Mouse (Mus musculus): Measurements from ENCODE around the gene Sdccag8. TPM values are rescaled to one million over a fixed set of nuclear protein-coding genes. Genes with fewer than 3 reads are reported as not detected.

The Sdccag8 gene
- polyA plus RNA-seq, 1 experiment from 2014 or later = 17.4 TPM

GRCm38 (mm10) chr1:176926009-176926408, 111.5 kb downstream of the Sdccag8 start:
- WGBS = 51% methylated on average over 5 of the region's 5 CpGs
- no peak overlapping the region for H3K4me2 ChIP-seq (ENCODE audit: low read depth, low read length)
- no peak; the same call in 1 of the 2 replicates for ATAC-seq (ENCODE audit: insufficient read depth, low FRiP score)
- H3K27ac ChIP-seq (ENCODE audit: low read length) = no peak overlapping the region
- H3K9me3 ChIP-seq (replicated peaks; ENCODE audit: control insufficient read depth, low read length) = no peaks in the 10 kb centered on the region
- no peaks in the 10 kb centered on the region for H3K27me3 ChIP-seq (ENCODE audit: control insufficient read depth, insufficient read depth, low read length)
- no peaks in the 10 kb centered on the region for H3K4me1 ChIP-seq (ENCODE audit: control insufficient read depth, insufficient read depth, low read length)
- H3K36me3 ChIP-seq (ENCODE audit: control insufficient read depth, insufficient read depth, low read length) = no peaks in the 10 kb centered on the region
- no peak overlapping the region for H3K9ac ChIP-seq (ENCODE audit: low read length)
- no peak overlapping the region for H3K4me3 ChIP-seq (replicated peaks; ENCODE audit: low read length)

- Histone ChIP-seq H3K27me3 (ENCODE audit: control insufficient read depth, insufficient read depth, low read length) (no peaks in the 10 kb centered on the region), H3K36me3 (ENCODE audit: control insufficient read depth, insufficient read depth, low read length) (no peaks in the 10 kb centered on the region), H3K4me3 (replicated peaks; ENCODE audit: low read length) (no peak overlapping the region), H3K4me2 (ENCODE audit: low read depth, low read length) (no peak overlapping the region), H3K27ac (ENCODE audit: low read length) (no peak overlapping the region), H3K9ac (ENCODE audit: low read length) (no peak overlapping the region), H3K4me1 (ENCODE audit: control insufficient read depth, insufficient read depth, low read length) (no peaks in the 10 kb centered on the region), H3K9me3 (replicated peaks; ENCODE audit: control insufficient read depth, low read length) (no peaks in the 10 kb centered on the region)
- 88% methylated on average over 9 of the region's 9 CpGs for WGBS
- no peak for ATAC-seq (ENCODE audit: insufficient read depth, low FRiP score)
Observed at GRCm38 (mm10) chr1:176927312-176927711, 112.9 kb downstream of the Sdccag8 start.

GRCm38 (mm10) chr1:176929710-176930109, 115.2 kb downstream of the Sdccag8 start:
- WGBS = 96% methylated on average over 8 of the region's 8 CpGs
- Histone ChIP-seq H3K4me3 (replicated peaks; ENCODE audit: low read length) (no peak overlapping the region), H3K27ac (ENCODE audit: low read length) (no peak overlapping the region), H3K9ac (ENCODE audit: low read length) (no peak overlapping the region), H3K9me3 (replicated peaks; ENCODE audit: control insufficient read depth, low read length) (no peaks in the 10 kb centered on the region), H3K4me2 (ENCODE audit: low read depth, low read length) (no peak overlapping the region), H3K4me1 (ENCODE audit: control insufficient read depth, insufficient read depth, low read length) (0 out of 2 replicates have a peak, but pooled peaks cover 4% of the 10 kb centered on the region), H3K27me3 (ENCODE audit: control insufficient read depth, insufficient read depth, low read length) (no peaks in the 10 kb centered on the region), H3K36me3 (ENCODE audit: control insufficient read depth, insufficient read depth, low read length) (no peaks in the 10 kb centered on the region)
- ATAC-seq (ENCODE audit: insufficient read depth, low FRiP score) = no peak

GRCm38 (mm10) chr1:176930574-176930973, 116.1 kb downstream of the Sdccag8 start:
- H3K4me2 ChIP-seq (ENCODE audit: low read depth, low read length) = no peak overlapping the region
- no peak overlapping the region for H3K4me3 ChIP-seq (replicated peaks; ENCODE audit: low read length)
- no peaks in the 10 kb centered on the region for H3K27me3 ChIP-seq (ENCODE audit: control insufficient read depth, insufficient read depth, low read length)
- no peak overlapping the region for H3K27ac ChIP-seq (ENCODE audit: low read length)
- H3K9ac ChIP-seq (ENCODE audit: low read length) = no peak overlapping the region
- WGBS = 86% methylated on average over 2 of the region's 2 CpGs
- H3K4me1 ChIP-seq (ENCODE audit: control insufficient read depth, insufficient read depth, low read length) = 0 out of 2 replicates have a peak, but pooled peaks cover 4% of the 10 kb centered on the region
- H3K9me3 ChIP-seq (replicated peaks; ENCODE audit: control insufficient read depth, low read length) = no peaks in the 10 kb centered on the region
- H3K36me3 ChIP-seq (ENCODE audit: control insufficient read depth, insufficient read depth, low read length) = no peaks in the 10 kb centered on the region
- ATAC-seq (ENCODE audit: insufficient read depth, low FRiP score) = no peak

- Histone ChIP-seq H3K36me3 (ENCODE audit: control insufficient read depth, insufficient read depth, low read length) (no peaks in the 10 kb centered on the region), H3K4me3 (replicated peaks; ENCODE audit: low read length) (no peak overlapping the region), H3K27me3 (ENCODE audit: control insufficient read depth, insufficient read depth, low read length) (no peaks in the 10 kb centered on the region), H3K27ac (ENCODE audit: low read length) (no peak overlapping the region), H3K4me2 (ENCODE audit: low read depth, low read length) (no peak overlapping the region), H3K4me1 (ENCODE audit: control insufficient read depth, insufficient read depth, low read length) (0 out of 2 replicates have a peak, but pooled peaks cover 4% of the 10 kb centered on the region), H3K9me3 (replicated peaks; ENCODE audit: control insufficient read depth, low read length) (no peaks in the 10 kb centered on the region), H3K9ac (ENCODE audit: low read length) (no peak overlapping the region)
- no peak for ATAC-seq (ENCODE audit: insufficient read depth, low FRiP score)
- 77% methylated on average over 4 of the region's 4 CpGs for WGBS
Observed at GRCm38 (mm10) chr1:176930981-176931500, 116.6 kb downstream of the Sdccag8 start.

GRCm38 (mm10) chr1:176931511-176931910, 117.1 kb downstream of the Sdccag8 start:
- 83% methylated on average over 10 of the region's 10 CpGs for WGBS

GRCm38 (mm10) chr1:176932320-176932950, 118.0 kb downstream of the Sdccag8 start:
- Histone ChIP-seq H3K27me3 (ENCODE audit: control insufficient read depth, insufficient read depth, low read length) (no peaks in the 10 kb centered on the region), H3K9me3 (replicated peaks; ENCODE audit: control insufficient read depth, low read length) (no peaks in the 10 kb centered on the region), H3K9ac (ENCODE audit: low read length) (no peak overlapping the region), H3K36me3 (ENCODE audit: control insufficient read depth, insufficient read depth, low read length) (no peaks in the 10 kb centered on the region), H3K4me1 (ENCODE audit: control insufficient read depth, insufficient read depth, low read length) (0 out of 2 replicates have a peak, but pooled peaks cover 4% of the 10 kb centered on the region), H3K4me2 (ENCODE audit: low read depth, low read length) (no peak overlapping the region), H3K27ac (ENCODE audit: low read length) (no peak overlapping the region), H3K4me3 (replicated peaks; ENCODE audit: low read length) (no peak overlapping the region)
- 85% methylated on average over 12 of the region's 12 CpGs for WGBS
- ATAC-seq (ENCODE audit: insufficient read depth, low FRiP score) = no peak

More at GRCm38 (mm10) chr1:176931511-176931910, 117.1 kb downstream of the Sdccag8 start:
- H3K27ac ChIP-seq (ENCODE audit: low read length) = no peak overlapping the region
- no peak overlapping the region for H3K9ac ChIP-seq (ENCODE audit: low read length)
- H3K4me1 ChIP-seq (ENCODE audit: control insufficient read depth, insufficient read depth, low read length) = 0 out of 2 replicates have a peak, but pooled peaks cover 4% of the 10 kb centered on the region
- no peaks in the 10 kb centered on the region for H3K36me3 ChIP-seq (ENCODE audit: control insufficient read depth, insufficient read depth, low read length)
- ATAC-seq (ENCODE audit: insufficient read depth, low FRiP score) = no peak
- no peaks in the 10 kb centered on the region for H3K27me3 ChIP-seq (ENCODE audit: control insufficient read depth, insufficient read depth, low read length)
- no peak overlapping the region for H3K4me3 ChIP-seq (replicated peaks; ENCODE audit: low read length)
- H3K9me3 ChIP-seq (replicated peaks; ENCODE audit: control insufficient read depth, low read length) = no peaks in the 10 kb centered on the region
- no peak overlapping the region for H3K4me2 ChIP-seq (ENCODE audit: low read depth, low read length)

GRCm38 (mm10) chr1:176933319-176933718, 118.9 kb downstream of the Sdccag8 start:
- H3K27me3 ChIP-seq (ENCODE audit: control insufficient read depth, insufficient read depth, low read length) = no peaks in the 10 kb centered on the region
- WGBS = 61% methylated on average over 7 of the region's 7 CpGs
- no peaks in the 10 kb centered on the region for H3K36me3 ChIP-seq (ENCODE audit: control insufficient read depth, insufficient read depth, low read length)
- H3K9me3 ChIP-seq (replicated peaks; ENCODE audit: control insufficient read depth, low read length) = no peaks in the 10 kb centered on the region
- H3K27ac ChIP-seq (ENCODE audit: low read length) = no peak overlapping the region
- no peak overlapping the region for H3K4me3 ChIP-seq (replicated peaks; ENCODE audit: low read length)
- no peak for ATAC-seq (ENCODE audit: insufficient read depth, low FRiP score)
- H3K4me2 ChIP-seq (ENCODE audit: low read depth, low read length) = no peak overlapping the region
- H3K9ac ChIP-seq (ENCODE audit: low read length) = no peak overlapping the region
- H3K4me1 ChIP-seq (ENCODE audit: control insufficient read depth, insufficient read depth, low read length) = 0 out of 2 replicates have a peak, but pooled peaks cover 4% of the 10 kb centered on the region

- no peak for ATAC-seq (ENCODE audit: insufficient read depth, low FRiP score)
- H3K27ac ChIP-seq (ENCODE audit: low read length) = no peak overlapping the region
Observed at GRCm38 (mm10) chr1:176934043-176934762, 119.7 kb downstream of the Sdccag8 start.

More at GRCm38 (mm10) chr1:176934043-176934762, 119.7 kb downstream of the Sdccag8 start:
- Histone ChIP-seq H3K9me3 (replicated peaks; ENCODE audit: control insufficient read depth, low read length) (no peaks in the 10 kb centered on the region), H3K27me3 (ENCODE audit: control insufficient read depth, insufficient read depth, low read length) (no peaks in the 10 kb centered on the region), H3K4me2 (ENCODE audit: low read depth, low read length) (no peak overlapping the region), H3K36me3 (ENCODE audit: control insufficient read depth, insufficient read depth, low read length) (no peaks in the 10 kb centered on the region), H3K4me1 (ENCODE audit: control insufficient read depth, insufficient read depth, low read length) (0 out of 2 replicates have a peak, but pooled peaks cover 4% of the 10 kb centered on the region), H3K9ac (ENCODE audit: low read length) (no peak overlapping the region), H3K4me3 (replicated peaks; ENCODE audit: low read length) (no peak overlapping the region)
- WGBS = 57% methylated on average over 13 of the region's 13 CpGs

Data from stomach, embryonic 16.5 days (tissue).